Comparison of ENCODE assay signal across 8 mouse cellular contexts in the genomic region with DNA sequence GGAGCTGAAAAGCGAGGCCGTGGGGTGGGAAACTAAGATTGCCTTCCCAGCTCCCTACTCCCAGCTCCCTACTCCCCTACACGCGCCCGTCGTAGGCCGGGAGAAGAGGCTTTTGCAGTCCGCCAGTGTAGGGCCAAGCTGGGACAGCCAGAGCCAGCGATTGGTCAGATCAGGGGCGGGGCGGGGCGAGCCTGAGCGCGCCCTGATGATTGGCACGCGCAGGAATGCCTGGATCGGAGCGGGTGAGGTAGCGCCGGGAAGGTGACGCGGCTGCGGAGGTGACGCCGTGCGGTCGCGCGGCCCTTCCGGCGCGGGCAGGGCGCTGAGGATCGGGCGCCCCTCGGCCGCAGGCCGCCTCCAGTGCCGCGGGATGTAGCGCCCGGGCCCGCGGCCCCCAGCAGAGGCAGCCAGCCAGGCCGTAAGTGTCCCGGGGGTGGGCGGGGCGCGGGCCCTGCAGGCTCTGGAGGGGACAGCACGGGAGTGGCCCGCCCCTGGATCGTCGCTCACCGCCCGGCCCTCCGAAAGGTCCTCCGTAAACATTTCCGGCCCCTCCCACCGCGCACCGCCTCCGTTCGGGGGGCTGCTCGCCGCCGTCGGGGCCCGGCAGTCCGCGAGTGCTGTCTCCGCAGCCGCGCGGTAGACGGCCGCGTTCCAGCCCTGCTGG. TPM values are rescaled to one million over a fixed set of nuclear protein-coding genes. Genes with fewer than 3 reads are reported as not detected.
DNase-seq lines count a peak whose midpoint lies in the region; ATAC-seq lines count a peak whose summit lies in the region.

A gene (plus strand): TSS at position 211 of the 664 bp plus-strand sequence.

- peak; percentile 96 for DNase-seq in adipocyte (ENCODE audit: low spot score)
- peak; percentile 97 for DNase-seq in embryo, embryonic 10 days (ENCODE audit: low spot score)
- peak; percentile 95 for DNase-seq in gastrocnemius, postnatal 10 days
- peak; percentile 94 for DNase-seq in induced T-regulatory cell, adult 2 months (ENCODE audit: low read depth)
- peak; percentile 95 to 98 for DNase-seq in left cerebral cortex, adult 9 months (ENCODE audit: low spot score in 2 of 2)
- DNase-seq in right cerebral cortex, postnatal 14 days = peak; percentile 96
- DNase-seq in urinary bladder, postnatal 36 days (ENCODE audit: low spot score in 2 of 2) = peak; percentile 93 to 97

- peak; percentile 92 for ATAC-seq in megakaryocyte progenitor cell, adult 5-6 weeks (replicated peaks; ENCODE audit: poor library complexity)

RNA-seq across cellular contexts. Expression of the gene that starts here (rescaled TPM):
- 100 to 1,000 TPM; 108 to 117 TPM for total RNA-seq in gastrocnemius, postnatal 10 days (2021)
- 63.0 and 63.2 TPM in 2 replicates for total RNA-seq in megakaryocyte progenitor cell, adult 5-6 weeks (2015)
- total RNA-seq in megakaryocyte progenitor cell, adult 5-6 weeks (2017) = 43.2 and 44.2 TPM in 2 replicates

Comparison
In these comparisons a context has a peak if more than half of its experiments do, and no peak if none do; other contexts are left out.
1. Peak in every context shown above with its lines: DNase-seq and ATAC-seq.